Mouse (Mus musculus): ENCODE data around the gene Il23a. TPM values are rescaled to one million over a fixed set of nuclear protein-coding genes. Genes with fewer than 3 reads are reported as not detected.
"Not testable (repeated sequence)": the region's sequence is repeated elsewhere in the genome, so short reads cannot be mapped to it uniquely, and the experiment has no call there.

The Il23a gene
- polyA plus RNA-seq, 1 experiment from 2014 or later: 0.25 TPM

DNA sequence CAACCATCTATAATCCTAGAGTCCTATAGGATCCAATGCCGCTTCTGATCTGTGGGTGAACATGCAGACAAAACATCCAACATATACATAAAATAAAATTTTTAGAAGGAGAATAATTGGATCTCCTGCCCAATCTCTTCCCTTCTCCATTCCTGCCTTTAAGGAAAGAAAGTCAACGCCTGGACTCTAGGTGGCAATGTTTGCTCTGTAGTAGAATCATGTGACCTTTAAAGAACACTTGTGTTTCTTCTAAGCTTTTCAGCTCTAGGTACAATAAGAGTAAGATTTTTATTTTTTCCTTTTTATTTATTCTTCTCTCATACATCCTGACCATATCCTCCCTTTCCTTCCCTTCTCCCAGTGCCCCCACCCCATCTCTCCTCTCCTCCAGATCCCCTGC is 26.7 kb downstream of the Il23a start:
- H3K27me3 ChIP-seq (ENCODE audit: insufficient read depth, poor library complexity, severe bottlenecking): no peaks in the 10 kb centered on the region
- 57% methylated on average over 2 of the region's 2 CpGs for WGBS

DNA sequence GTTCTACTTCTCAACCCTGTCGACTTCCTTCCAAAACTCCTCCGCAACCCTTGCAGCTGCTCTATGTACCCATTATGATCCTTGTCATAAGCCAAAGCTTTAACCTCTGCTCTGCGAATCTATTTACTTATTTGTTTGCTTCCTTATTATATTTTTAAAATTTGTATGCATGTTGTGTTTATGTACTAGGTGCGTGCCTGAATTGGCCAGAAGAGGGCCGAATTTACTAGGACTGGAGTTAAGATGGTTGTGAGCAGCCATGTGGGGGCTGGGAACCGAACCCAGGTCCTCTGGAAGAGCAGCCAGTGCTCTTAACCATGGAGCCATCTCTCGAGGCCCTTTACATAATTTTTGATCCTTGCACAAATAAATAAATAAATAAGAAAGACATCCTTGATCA is 27.7 kb downstream of the Il23a start:
- Histone ChIP-seq H3K4me1 (peaks cover 16% of the 10 kb centered on the region; the same call in 1 of the 2 replicates), H3K27ac (peak overlapping the region; percentile 91), H3K27me3 (ENCODE audit: insufficient read depth, poor library complexity, severe bottlenecking) (no peaks in the 10 kb centered on the region), H3K36me3 (0 out of 2 replicates have a peak, but pooled peaks cover 3% of the 10 kb centered on the region), H3K9me3 (no peaks in the 10 kb centered on the region), H3K4me3 (peak overlapping the region; percentile 92)
- 35% methylated on average over 7 of the region's 7 CpGs for WGBS
- no peak for DNase-seq (ENCODE audit: low spot score)

More for the DNA sequence above, 26.7 kb downstream of the Il23a start:
- Histone ChIP-seq H3K4me1 (peaks cover 16% of the 10 kb centered on the region; the same call in 1 of the 2 replicates), H3K27ac (no peak overlapping the region), H3K9me3 (no peaks in the 10 kb centered on the region), H3K36me3 (peaks cover 8% of the 10 kb centered on the region), H3K4me3 (no peak overlapping the region)
- DNase-seq (ENCODE audit: low spot score): no peak

DNA sequence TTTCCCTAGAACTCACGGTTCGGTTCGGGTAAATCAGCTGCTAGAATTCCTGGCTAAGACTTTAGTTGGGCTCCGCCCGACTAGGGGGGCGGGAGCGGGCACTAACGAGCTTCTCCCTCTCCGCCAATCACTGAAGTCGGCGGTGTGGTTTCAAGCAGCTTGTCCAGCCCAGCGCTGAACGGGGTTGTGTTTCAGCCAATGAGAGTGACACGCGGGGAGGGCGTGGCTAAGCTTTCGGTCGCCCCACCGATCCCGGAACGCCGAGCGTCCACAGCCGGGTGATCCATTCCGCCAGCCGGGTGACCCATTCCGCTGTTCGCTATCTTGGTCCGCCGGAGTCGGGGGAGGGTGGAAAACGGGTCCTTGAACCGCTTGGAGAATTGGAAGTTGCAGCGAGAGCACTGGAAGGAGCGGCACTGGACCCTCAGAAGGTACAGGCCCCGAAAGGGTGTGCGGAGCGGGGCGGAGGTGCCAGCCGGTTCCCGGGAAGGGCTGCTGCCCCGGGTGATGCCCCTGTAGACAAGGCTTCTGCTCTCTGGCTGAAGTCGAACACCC is 28.2 kb downstream of the Il23a start, which contains the start of gene Stat2:
TSS of gene Stat2 (plus strand) at position 273 of the 555 bp plus-strand sequence.
- Histone ChIP-seq H3K4me3 (peak within 1 kb of the TSS; percentile 92), H3K36me3 (0 out of 2 replicates have a peak, but pooled peaks cover 3% of the 10 kb centered on the region), H3K4me1 (peaks cover 16% of the 10 kb centered on the region; the same call in 1 of the 2 replicates), H3K27me3 (ENCODE audit: insufficient read depth, poor library complexity, severe bottlenecking) (no peaks in the 10 kb centered on the region), H3K9me3 (no peaks in the 10 kb centered on the region), H3K27ac (peak within 1 kb of the TSS; percentile 91)
- DNase-seq (ENCODE audit: low spot score): peak; percentile 100
- WGBS: under 1% methylated on average over 43 of the region's 43 CpGs

- H3K36me3 ChIP-seq: no peaks in the 10 kb centered on the region
Measured at GRCm38 (mm10) chr10:128269206-128269910, 29.2 kb downstream of the Il23a start.

DNA sequence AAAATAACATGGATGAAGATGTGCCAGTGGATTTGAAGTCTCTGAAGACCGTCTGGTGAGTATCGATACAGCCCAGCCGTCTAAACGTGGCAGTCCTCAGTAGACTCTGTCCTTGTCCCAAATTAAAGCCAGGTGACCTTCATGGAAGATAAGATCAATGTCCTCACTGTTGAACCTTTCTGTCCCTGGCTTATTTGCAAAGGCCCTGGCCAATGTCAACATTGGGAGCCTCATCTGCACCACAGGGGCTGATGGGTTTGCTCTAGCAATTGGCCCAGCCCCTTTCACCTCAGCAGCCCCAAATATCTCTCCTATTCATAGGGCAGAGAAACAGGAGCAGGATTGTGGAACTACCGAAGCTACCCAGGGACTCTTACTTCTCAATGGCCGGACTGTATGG is 30.2 kb downstream of the Il23a start, which contains the start of gene Apof:
TSS of gene Apof (plus strand) at position 301 of the 400 bp plus-strand sequence.
- 63% methylated on average over 6 of the region's 6 CpGs for WGBS
- no peak for DNase-seq (ENCODE audit: low spot score)
- peaks cover 16% of the 10 kb centered on the region; the same call in 1 of the 2 replicates for H3K4me1 ChIP-seq
- no peak within 1 kb of the TSS for H3K27ac ChIP-seq
- H3K27me3 ChIP-seq (ENCODE audit: insufficient read depth, poor library complexity, severe bottlenecking): no peaks in the 10 kb centered on the region
- no peak within 1 kb of the TSS for H3K4me3 ChIP-seq
- no peaks in the 10 kb centered on the region for H3K9me3 ChIP-seq
- no peaks in the 10 kb centered on the region for H3K36me3 ChIP-seq

More at GRCm38 (mm10) chr10:128269206-128269910, 29.2 kb downstream of the Il23a start:
- Histone ChIP-seq H3K27me3 (ENCODE audit: insufficient read depth, poor library complexity, severe bottlenecking) (no peaks in the 10 kb centered on the region), H3K9me3 (no peaks in the 10 kb centered on the region), H3K27ac (peak overlapping the region; percentile 91; the same call in 1 of the 2 replicates), H3K4me3 (peak overlapping the region; percentile 92; the same call in 1 of the 2 replicates), H3K4me1 (peaks cover 16% of the 10 kb centered on the region; the same call in 1 of the 2 replicates)
- WGBS: 83% methylated on average over 16 of the region's 16 CpGs
- no peak for DNase-seq (ENCODE audit: low spot score)

DNA sequence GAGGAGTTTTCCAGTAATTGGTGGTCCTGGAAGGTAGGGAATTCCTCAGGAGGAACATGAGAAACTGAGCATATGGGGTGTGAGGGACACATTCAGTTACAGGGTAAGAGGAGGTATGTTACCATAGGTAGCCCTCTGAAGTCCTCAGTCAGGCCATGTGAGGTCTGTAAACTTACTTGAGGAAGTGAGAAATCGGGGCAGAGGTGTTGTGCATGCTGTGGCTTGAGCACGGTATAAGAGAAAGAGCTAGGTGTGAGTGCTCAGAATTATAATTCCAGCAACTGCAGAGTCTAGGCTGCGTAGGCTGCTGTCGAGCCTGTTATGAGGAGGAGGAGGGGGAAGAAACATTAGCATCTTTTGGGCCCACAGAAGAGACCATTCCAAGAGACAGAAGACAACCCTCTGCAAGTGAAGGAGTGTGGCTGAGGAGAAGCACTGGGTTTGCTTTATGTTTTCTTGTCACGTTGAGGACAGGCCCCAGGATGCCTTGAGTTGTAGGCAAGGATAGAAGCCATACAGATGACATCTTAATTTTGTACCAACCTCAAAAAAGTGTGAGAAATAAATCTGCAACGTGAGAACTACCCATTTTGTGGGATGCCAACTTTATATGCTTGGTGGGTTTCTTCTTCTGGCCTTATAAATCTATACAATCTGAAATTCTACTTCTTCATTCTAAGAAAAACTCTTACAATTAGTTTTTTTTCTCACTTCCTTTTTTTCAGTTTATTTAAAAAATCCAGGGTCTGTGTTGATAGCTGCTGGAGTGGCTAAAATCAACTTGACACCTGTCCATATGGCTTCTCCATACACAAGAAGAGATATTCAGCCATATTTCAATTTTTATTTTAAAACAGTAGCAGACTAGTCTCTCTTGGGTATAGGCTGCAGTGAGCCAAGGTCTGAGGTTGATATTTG is 34.9 kb downstream of the Il23a start:
- Histone ChIP-seq H3K9me3 (no peaks in the 10 kb centered on the region), H3K4me1 (peaks cover 2% of the 10 kb centered on the region; the same call in 1 of the 2 replicates), H3K36me3 (no peaks in the 10 kb centered on the region), H3K4me3 (no peak overlapping the region), H3K27ac (no peak overlapping the region), H3K27me3 (ENCODE audit: insufficient read depth, poor library complexity, severe bottlenecking) (no peaks in the 10 kb centered on the region)
- 72% methylated on average over 6 of the region's 6 CpGs for WGBS
- DNase-seq (ENCODE audit: low spot score): no peak

DNA sequence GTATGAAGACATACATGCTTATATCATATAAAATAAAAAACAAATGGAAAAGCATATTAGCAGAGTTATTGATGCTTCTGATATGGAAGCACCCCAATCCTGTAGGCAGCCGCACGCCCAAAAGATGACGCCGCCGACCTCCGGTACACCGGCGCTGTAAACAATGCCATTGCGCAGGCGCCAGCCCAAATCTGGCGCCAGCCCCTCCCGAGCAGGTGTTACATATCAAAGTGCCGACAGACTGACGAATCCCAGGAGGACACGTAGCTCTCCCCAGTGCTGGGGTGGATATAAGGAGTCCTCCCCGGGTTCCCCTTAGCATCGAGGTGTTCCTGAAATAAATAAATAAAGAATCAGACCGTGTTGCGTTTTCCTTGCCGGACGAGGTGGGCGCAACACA is 36.3 kb downstream of the Il23a start:
- Histone ChIP-seq H3K36me3 (no peaks in the 10 kb centered on the region), H3K27ac (no peak overlapping the region), H3K27me3 (ENCODE audit: insufficient read depth, poor library complexity, severe bottlenecking) (no peaks in the 10 kb centered on the region), H3K4me3 (no peak overlapping the region), H3K4me1 (no peaks in the 10 kb centered on the region), H3K9me3 (no peaks in the 10 kb centered on the region)
- WGBS: 62% methylated on average over 22 of the region's 22 CpGs
- DNase-seq (ENCODE audit: low spot score): no peak

DNA sequence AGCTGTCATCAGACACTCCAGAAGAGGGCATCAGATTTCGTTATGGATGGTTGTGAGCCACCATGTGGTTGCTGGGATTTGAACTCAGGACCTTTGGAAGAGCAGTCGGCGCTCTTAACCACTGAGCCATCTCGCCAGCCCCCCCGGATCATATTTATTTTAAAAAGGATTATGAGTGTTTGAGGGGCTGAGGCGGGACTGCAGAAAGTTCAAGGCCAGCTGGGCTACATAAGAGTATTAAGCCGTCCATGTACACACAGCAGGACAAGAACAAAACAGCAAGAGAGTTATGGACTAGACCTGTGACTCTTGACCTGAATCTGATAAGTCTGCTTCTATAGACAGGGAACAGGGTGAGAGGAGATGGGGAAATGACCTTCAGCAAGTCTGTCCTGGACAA is 38.2 kb downstream of the Il23a start:
- not testable (repeated sequence) for H3K36me3 ChIP-seq; DNase-seq (ENCODE audit: low spot score); H3K9me3 ChIP-seq; H3K4me3 ChIP-seq; H3K27me3 ChIP-seq (ENCODE audit: insufficient read depth, poor library complexity, severe bottlenecking); H3K27ac ChIP-seq; H3K4me1 ChIP-seq
- 87% methylated on average over 7 of the region's 7 CpGs for WGBS

DNA sequence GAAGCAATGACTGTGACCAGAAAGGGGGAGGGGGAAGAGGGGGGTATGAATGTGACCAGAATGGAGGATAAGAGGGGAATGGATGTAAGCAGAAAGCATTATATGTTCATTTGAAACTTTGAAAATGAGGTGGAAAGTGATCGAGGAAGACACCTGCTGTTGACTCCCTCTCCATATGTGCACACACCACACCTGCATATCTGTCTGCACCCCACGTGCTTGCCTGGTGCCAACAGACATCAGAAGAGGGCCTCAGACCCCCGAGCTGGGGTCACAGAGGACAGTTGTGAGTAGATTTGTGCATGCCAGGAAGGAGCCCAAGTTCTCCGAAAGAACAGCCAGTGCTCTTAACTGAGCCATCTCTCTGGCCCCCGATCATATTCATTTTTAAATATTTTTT is 38.6 kb downstream of the Il23a start:
- Histone ChIP-seq H3K4me3 (no peak overlapping the region), H3K27ac (no peak overlapping the region), H3K4me1 (no peaks in the 10 kb centered on the region), H3K36me3 (no peaks in the 10 kb centered on the region), H3K27me3 (ENCODE audit: insufficient read depth, poor library complexity, severe bottlenecking) (no peaks in the 10 kb centered on the region), H3K9me3 (no peaks in the 10 kb centered on the region)
- no peak for DNase-seq (ENCODE audit: low spot score)
- 85% methylated on average over 5 of the region's 5 CpGs for WGBS

DNA sequence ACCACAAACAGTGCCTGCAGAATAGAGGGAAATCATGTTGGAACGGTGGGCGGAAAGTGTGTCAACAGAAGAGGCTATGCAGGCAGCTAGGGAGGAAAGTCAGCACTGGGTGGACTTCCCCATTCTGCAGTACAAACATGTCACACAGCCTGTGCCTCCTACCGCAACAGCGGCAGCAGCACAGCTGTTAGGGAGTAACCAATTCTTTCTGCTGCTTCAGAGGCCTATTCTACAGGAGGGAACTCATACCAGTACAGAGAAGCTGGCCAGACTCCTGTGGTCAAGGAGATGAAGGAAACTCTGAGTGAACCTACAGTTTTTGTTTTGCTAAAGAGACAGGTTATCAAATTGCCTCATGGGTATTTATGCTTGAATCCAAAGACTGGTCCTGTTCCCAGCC is 39.6 kb downstream of the Il23a start:
- H3K4me3 ChIP-seq: no peak overlapping the region
- WGBS: 71% methylated on average over 4 of the region's 4 CpGs
- no peaks in the 10 kb centered on the region for H3K9me3 ChIP-seq
- no peaks in the 10 kb centered on the region for H3K27me3 ChIP-seq (ENCODE audit: insufficient read depth, poor library complexity, severe bottlenecking)
- H3K27ac ChIP-seq: no peak overlapping the region
- no peaks in the 10 kb centered on the region for H3K36me3 ChIP-seq
- H3K4me1 ChIP-seq: no peaks in the 10 kb centered on the region
- DNase-seq (ENCODE audit: low spot score): no peak

- Histone ChIP-seq H3K27me3 (ENCODE audit: insufficient read depth, poor library complexity, severe bottlenecking) (no peaks in the 10 kb centered on the region), H3K9me3 (no peaks in the 10 kb centered on the region), H3K36me3 (peaks cover 20% of the 10 kb centered on the region), H3K27ac (no peak overlapping the region), H3K4me3 (no peak overlapping the region), H3K4me1 (no peaks in the 10 kb centered on the region)
- DNase-seq (ENCODE audit: low spot score): no peak
- WGBS: 82% methylated on average over 8 of the region's 8 CpGs
Measured at GRCm38 (mm10) chr10:128256328-128256727, 42.2 kb downstream of the Il23a start.

DNA sequence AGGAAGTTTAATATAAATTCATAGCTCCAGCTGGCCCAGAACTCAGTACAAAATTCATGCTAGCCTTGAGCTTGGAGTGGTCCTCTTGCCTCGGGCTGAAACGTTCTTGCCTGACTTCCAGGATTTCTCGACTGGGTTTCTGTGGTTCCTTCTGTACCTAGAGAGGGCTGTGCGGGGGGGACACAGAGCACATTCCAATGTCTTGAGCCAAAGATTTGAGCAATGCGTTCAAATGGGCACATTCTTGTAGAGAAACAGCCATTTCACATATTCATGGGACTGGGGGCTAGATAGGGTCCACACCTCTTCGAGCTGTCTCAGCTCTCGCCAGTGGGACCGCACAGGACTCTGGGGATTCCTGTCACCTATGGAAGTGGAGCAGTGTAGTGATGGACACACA is 42.6 kb downstream of the Il23a start:
- no peak overlapping the region for H3K27ac ChIP-seq
- H3K4me3 ChIP-seq: no peak overlapping the region
- no peaks in the 10 kb centered on the region for H3K4me1 ChIP-seq
- no peaks in the 10 kb centered on the region for H3K27me3 ChIP-seq (ENCODE audit: insufficient read depth, poor library complexity, severe bottlenecking)
- no peaks in the 10 kb centered on the region for H3K9me3 ChIP-seq
- no peak for DNase-seq (ENCODE audit: low spot score)
- peaks cover 24% of the 10 kb centered on the region for H3K36me3 ChIP-seq
- WGBS: 82% methylated on average over 8 of the region's 8 CpGs

Measured in heart, embryonic 10.5 days (tissue).